Mouse (Mus musculus): ENCODE results near the gene Asphd2.

DNA sequence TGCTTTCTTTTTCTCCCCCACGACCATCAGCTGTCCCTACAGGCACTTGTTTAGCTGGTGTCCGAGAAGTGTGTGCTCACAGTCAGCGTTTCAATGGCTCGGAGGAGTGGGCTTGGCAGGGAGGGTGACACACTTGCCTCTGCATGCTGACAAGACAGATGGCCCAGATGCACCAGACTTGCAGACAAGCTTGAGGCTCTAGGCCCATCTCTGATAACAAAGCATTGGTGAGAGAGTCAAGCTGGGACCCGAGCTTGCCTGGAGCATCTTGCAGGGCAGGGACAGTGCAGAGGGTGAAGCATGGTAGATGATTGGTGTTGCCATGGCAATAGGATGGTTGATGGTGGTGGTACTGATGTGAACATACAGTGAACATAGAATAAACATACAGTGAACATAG lies 14.6 kb upstream of the Asphd2 start:
- TF ChIP-seq CTCF (IDR thresholded peaks at IDR 0.05; ENCODE audit: borderline replicate concordance, control insufficient read depth, extremely low read depth, insufficient read depth, low read length, poor library complexity) (no peak), POLR2A (IDR thresholded peaks at IDR 0.05; ENCODE audit: control insufficient read depth, extremely low read depth, insufficient read depth, low read length, poor library complexity) (no peak)

Data from thymus, adult 2 months (tissue).